Mouse (Mus musculus): Measurements from ENCODE around the gene Pold1. TPM values are rescaled to one million over a fixed set of nuclear protein-coding genes. Genes with fewer than 3 reads are reported as not detected.

Pold1 gene
- polyA plus RNA-seq, 1 experiment from 2014 or later: 9.4 TPM

DNA sequence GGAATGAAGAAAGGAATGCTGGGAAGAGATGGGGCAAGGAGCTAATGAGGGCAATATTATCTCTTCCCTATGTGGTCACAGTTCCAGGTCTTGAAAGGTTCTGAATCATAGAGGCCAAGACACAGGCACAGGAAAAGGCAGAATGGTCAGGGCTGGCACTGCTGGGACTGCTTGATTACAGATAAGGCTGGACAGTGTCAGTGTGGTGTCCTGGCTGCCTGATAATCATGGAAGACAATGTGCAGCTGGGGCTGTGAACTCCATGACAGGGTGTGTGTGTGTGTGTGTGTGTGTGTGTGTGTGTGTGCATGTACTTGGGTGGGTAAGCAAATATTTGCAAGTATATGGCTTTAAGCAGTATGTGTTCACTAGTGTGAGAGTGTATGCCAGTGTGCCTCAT is 41.2 kb downstream of the Pold1 start:
- no peak overlapping the region for H3K27ac ChIP-seq (ENCODE audit: low read depth, low read length)
- H3K36me3 ChIP-seq (ENCODE audit: control insufficient read depth, insufficient read depth, low read length): no peaks in the 10 kb centered on the region
- no peaks in the 10 kb centered on the region for H3K4me1 ChIP-seq (ENCODE audit: control insufficient read depth, insufficient read depth, low read length)
- no peaks in the 10 kb centered on the region for H3K9me3 ChIP-seq (ENCODE audit: control insufficient read depth, low read length)
- no peaks in the 10 kb centered on the region for H3K27me3 ChIP-seq (ENCODE audit: control insufficient read depth, insufficient read depth, low read length)
- no peak for ATAC-seq (ENCODE audit: low read depth)
- H3K9ac ChIP-seq (replicated peaks; ENCODE audit: low read depth, low read length): no peak overlapping the region
- no peak overlapping the region for H3K4me2 ChIP-seq (ENCODE audit: low read depth, low read length)
- no peak overlapping the region for H3K4me3 ChIP-seq (ENCODE audit: low read depth, low read length)

DNA sequence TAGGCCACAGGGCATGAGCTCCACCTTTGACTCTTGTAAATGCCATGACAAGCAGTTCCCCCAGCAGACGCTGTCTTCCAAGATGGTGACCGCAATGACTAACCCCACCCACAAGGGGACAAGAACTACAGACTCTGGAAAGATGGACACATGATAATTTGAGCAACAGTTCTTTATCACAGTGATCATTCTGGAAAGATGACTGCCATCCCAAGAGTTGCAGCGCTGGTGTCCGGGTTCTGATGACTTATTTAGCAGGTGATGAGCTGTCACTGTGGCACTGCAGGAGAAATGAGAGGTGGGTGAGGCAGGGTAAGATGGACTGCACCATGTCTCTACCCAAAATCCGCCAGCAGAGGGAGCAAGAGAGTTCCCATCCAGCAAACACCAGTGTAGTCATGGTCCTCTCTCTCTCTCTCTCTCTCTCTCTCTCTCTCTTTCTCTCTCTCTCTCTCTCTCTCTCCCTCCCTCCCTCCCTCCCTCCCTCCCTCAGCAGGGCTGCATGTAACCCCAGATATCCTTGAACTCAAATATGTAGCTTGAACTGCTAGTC is 47.0 kb downstream of the Pold1 start:
- Histone ChIP-seq H3K27me3 (ENCODE audit: control insufficient read depth, insufficient read depth, low read length) (no peaks in the 10 kb centered on the region), H3K27ac (ENCODE audit: low read depth, low read length) (no peak overlapping the region), H3K4me2 (ENCODE audit: low read depth, low read length) (no peak overlapping the region), H3K9me3 (ENCODE audit: control insufficient read depth, low read length) (no peaks in the 10 kb centered on the region), H3K4me1 (ENCODE audit: control insufficient read depth, insufficient read depth, low read length) (no peaks in the 10 kb centered on the region), H3K36me3 (ENCODE audit: control insufficient read depth, insufficient read depth, low read length) (no peaks in the 10 kb centered on the region), H3K4me3 (ENCODE audit: low read depth, low read length) (no peak overlapping the region), H3K9ac (replicated peaks; ENCODE audit: low read depth, low read length) (no peak overlapping the region)
- peak; percentile 58; the same call in 1 of the 2 replicates for ATAC-seq (ENCODE audit: low read depth)
- WGBS: 38% methylated on average over 5 of the region's 5 CpGs

DNA sequence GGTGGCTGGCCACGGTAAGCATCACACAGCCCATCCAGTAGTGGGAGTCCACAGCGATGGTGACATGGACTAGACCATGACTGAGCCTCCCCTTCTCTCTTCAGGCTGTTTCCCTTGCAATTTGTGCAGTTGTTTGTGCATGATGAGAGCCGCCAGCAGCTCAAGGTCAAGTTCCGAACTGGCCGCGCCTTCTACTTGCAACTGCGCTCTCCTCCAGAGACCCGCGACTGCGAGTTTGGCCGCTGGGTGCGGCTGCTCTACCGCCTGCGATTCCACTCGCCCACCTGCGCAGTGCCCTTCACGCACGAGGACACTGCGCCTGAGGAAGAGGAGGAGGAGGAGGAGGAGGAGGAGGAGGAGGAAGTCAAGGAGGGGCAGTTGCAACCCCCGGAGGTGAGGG is 48.6 kb downstream of the Pold1 start:
- Histone ChIP-seq H3K4me1 (ENCODE audit: control insufficient read depth, insufficient read depth, low read length) (peaks cover 6% of the 10 kb centered on the region; the same call in 1 of the 2 replicates), H3K27me3 (ENCODE audit: control insufficient read depth, insufficient read depth, low read length) (no peaks in the 10 kb centered on the region), H3K9ac (replicated peaks; ENCODE audit: low read depth, low read length) (no peak overlapping the region), H3K27ac (ENCODE audit: low read depth, low read length) (no peak overlapping the region), H3K9me3 (ENCODE audit: control insufficient read depth, low read length) (no peaks in the 10 kb centered on the region), H3K4me3 (ENCODE audit: low read depth, low read length) (no peak overlapping the region), H3K36me3 (ENCODE audit: control insufficient read depth, insufficient read depth, low read length) (no peaks in the 10 kb centered on the region), H3K4me2 (ENCODE audit: low read depth, low read length) (no peak overlapping the region)
- 66% methylated on average over 19 of the region's 20 CpGs for WGBS
- ATAC-seq (ENCODE audit: low read depth): no peak

DNA sequence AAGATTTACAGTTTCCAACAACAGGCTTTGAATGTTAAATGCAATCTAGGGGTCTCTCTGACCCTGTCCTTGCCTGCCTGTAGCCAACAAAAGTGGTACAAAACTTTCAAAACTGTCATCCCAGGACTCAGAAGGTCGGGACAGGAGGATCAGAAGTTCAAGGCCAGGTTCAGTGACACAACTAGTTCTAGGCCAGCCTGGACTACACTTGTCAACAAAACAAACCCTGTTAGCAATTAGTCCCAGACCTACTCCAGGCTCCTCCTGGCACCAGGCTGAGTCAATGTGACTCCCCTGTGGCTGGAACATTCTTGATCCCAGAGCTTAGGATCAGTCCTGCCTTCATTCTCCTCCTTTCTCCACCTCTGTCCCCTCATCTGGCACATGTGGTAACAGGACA is 49.7 kb downstream of the Pold1 start:
- H3K4me3 ChIP-seq (ENCODE audit: low read depth, low read length): no peak overlapping the region
- H3K9me3 ChIP-seq (ENCODE audit: control insufficient read depth, low read length): no peaks in the 10 kb centered on the region
- no peaks in the 10 kb centered on the region for H3K36me3 ChIP-seq (ENCODE audit: control insufficient read depth, insufficient read depth, low read length)
- H3K27me3 ChIP-seq (ENCODE audit: control insufficient read depth, insufficient read depth, low read length): no peaks in the 10 kb centered on the region
- WGBS: 81% methylated on average over 1 of the region's 1 CpGs
- peaks cover 6% of the 10 kb centered on the region; the same call in 1 of the 2 replicates for H3K4me1 ChIP-seq (ENCODE audit: control insufficient read depth, insufficient read depth, low read length)
- H3K27ac ChIP-seq (ENCODE audit: low read depth, low read length): no peak overlapping the region
- H3K9ac ChIP-seq (replicated peaks; ENCODE audit: low read depth, low read length): no peak overlapping the region
- no peak for ATAC-seq (ENCODE audit: low read depth)
- no peak overlapping the region for H3K4me2 ChIP-seq (ENCODE audit: low read depth, low read length)

DNA sequence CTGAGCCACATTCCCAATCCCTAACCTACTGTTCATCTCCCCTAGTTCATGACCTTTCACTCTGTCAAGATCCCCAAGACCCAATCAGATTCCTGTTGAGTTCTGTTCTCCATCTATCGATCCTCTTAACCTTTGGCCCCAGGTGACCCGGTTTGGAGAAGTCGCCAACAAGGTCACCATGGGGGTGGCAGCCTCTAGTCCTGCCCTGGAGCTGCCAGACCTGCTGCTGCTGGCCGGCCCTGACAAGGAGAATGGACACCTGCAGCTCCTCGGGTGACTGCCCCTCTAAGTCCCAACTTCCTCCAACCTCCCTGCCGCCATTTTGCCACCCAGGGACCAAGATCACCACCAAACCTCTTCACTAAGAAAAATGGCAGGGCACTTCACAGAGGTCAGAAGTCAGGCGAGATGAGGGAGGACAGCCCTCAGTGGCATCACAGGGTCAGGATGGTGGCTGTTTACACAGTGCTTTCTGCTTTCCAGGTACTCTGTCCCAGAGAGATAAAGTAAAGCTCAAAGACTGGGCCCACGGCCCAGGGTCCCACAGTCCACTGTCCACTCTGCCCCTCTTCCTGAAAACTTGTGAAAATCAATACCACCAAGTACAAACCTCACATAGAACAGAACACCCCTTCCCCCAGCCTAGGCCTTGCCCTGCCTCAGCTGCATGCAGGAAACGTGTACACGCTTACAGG is 51.1 kb downstream of the Pold1 start:
- Histone ChIP-seq H3K4me3 (ENCODE audit: low read depth, low read length) (peak overlapping the region; percentile 77), H3K9me3 (ENCODE audit: control insufficient read depth, low read length) (no peaks in the 10 kb centered on the region), H3K9ac (replicated peaks; ENCODE audit: low read depth, low read length) (peak overlapping the region; percentile 89; the same call in 1 of the 2 replicates), H3K4me1 (ENCODE audit: control insufficient read depth, insufficient read depth, low read length) (peaks cover 6% of the 10 kb centered on the region; the same call in 1 of the 2 replicates), H3K4me2 (ENCODE audit: low read depth, low read length) (peak overlapping the region; percentile 76), H3K27ac (ENCODE audit: low read depth, low read length) (no peak overlapping the region; the same call in 1 of the 2 replicates), H3K36me3 (ENCODE audit: control insufficient read depth, insufficient read depth, low read length) (no peaks in the 10 kb centered on the region), H3K27me3 (ENCODE audit: control insufficient read depth, insufficient read depth, low read length) (no peaks in the 10 kb centered on the region)
- WGBS: 87% methylated on average over 10 of the region's 10 CpGs
- no peak for ATAC-seq (ENCODE audit: low read depth)

DNA sequence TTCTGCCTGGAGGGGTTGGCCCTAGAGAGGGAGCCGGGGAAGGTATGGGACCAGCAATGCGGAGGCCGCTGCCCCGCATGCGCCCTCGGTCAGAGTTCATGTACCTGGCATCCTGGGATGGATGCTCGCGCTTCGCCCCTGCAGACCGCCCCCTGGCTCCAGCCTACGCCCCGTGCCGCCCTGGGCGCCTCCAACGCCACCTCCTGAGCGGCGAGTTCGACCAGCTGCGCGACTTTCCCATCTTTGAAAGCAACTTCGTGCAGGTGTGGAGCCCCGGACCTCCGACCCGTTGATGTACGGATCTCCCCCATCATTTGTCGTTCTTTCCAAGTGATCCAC is 51.9 kb downstream of the Pold1 start:
- Histone ChIP-seq H3K4me1 (ENCODE audit: control insufficient read depth, insufficient read depth, low read length) (peaks cover 6% of the 10 kb centered on the region; the same call in 1 of the 2 replicates), H3K27me3 (ENCODE audit: control insufficient read depth, insufficient read depth, low read length) (no peaks in the 10 kb centered on the region)
- under 1% methylated on average over 24 of the region's 26 CpGs for WGBS

DNA sequence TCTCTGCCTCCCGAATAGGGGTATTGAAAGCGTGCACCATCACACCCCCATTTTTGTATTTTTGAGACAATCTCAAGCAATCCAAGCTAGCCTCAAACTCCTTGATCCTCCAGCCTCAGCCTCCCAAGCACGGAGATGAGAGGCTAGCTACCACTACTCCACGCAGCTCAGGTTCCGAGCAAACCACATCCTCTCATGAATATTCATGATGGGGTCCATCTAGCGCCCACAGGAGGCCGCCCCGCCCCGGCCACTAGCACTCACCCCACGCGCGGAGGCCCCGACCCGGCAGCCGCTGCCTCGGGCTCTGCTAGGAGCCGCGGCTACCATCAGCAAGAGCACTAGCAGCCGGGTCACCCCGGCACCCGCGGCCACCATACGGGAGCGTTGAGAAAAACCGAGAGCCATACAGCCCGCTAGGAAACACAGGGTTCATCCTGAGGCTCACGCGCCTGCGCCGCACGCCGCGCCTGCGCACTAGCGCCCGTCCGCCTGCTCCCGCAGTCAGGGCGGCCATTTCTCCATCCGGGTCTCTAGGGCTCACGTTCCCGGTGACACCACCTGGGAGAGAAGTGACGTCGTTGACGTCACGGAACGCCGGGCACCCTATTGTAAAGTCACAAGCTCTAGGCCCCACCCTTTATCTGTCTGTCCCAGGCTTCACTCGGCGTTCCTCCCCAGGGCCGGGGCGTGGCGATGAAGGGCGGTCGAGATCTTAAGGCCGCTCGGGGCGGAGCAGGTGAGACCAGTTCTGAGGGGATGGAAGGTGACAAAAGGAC is 52.5 kb downstream of the Pold1 start, which contains the start of the genes Emc10 and Fam71e1:
Emc10 (minus strand) TSS at position 538 of the 779 bp plus-strand sequence.
Fam71e1 (plus strand) TSS at position 590 of the 779 bp plus-strand sequence.
- Histone ChIP-seq H3K36me3 (ENCODE audit: control insufficient read depth, insufficient read depth, low read length) (peaks cover 12% of the 10 kb centered on the region), H3K27ac (ENCODE audit: low read depth, low read length) (peak within 1 kb of the TSS; percentile 95), H3K4me2 (ENCODE audit: low read depth, low read length) (peak within 1 kb of the TSS; percentile 76), H3K4me3 (ENCODE audit: low read depth, low read length) (peak within 1 kb of the TSS; percentile 77), H3K9ac (replicated peaks; ENCODE audit: low read depth, low read length) (peak within 1 kb of the TSS; percentile 89), H3K9me3 (ENCODE audit: control insufficient read depth, low read length) (no peaks in the 10 kb centered on the region), H3K4me1 (ENCODE audit: control insufficient read depth, insufficient read depth, low read length) (peaks cover 6% of the 10 kb centered on the region; the same call in 1 of the 2 replicates), H3K27me3 (ENCODE audit: control insufficient read depth, insufficient read depth, low read length) (no peaks in the 10 kb centered on the region)
- WGBS: under 1% methylated on average over 58 of the region's 58 CpGs
- ATAC-seq (ENCODE audit: low read depth): peak; percentile 96

More for the DNA sequence above, 51.9 kb downstream of the Pold1 start:
- no peaks in the 10 kb centered on the region for H3K9me3 ChIP-seq (ENCODE audit: control insufficient read depth, low read length)
- peaks cover 7% of the 10 kb centered on the region; the same call in 1 of the 2 replicates for H3K36me3 ChIP-seq (ENCODE audit: control insufficient read depth, insufficient read depth, low read length)
- H3K4me2 ChIP-seq (ENCODE audit: low read depth, low read length): peak overlapping the region; percentile 76
- H3K9ac ChIP-seq (replicated peaks; ENCODE audit: low read depth, low read length): peak overlapping the region; percentile 89
- H3K27ac ChIP-seq (ENCODE audit: low read depth, low read length): peak overlapping the region; percentile 95
- ATAC-seq (ENCODE audit: low read depth): no peak; the same call in 1 of the 2 replicates
- H3K4me3 ChIP-seq (ENCODE audit: low read depth, low read length): peak overlapping the region; percentile 77

DNA sequence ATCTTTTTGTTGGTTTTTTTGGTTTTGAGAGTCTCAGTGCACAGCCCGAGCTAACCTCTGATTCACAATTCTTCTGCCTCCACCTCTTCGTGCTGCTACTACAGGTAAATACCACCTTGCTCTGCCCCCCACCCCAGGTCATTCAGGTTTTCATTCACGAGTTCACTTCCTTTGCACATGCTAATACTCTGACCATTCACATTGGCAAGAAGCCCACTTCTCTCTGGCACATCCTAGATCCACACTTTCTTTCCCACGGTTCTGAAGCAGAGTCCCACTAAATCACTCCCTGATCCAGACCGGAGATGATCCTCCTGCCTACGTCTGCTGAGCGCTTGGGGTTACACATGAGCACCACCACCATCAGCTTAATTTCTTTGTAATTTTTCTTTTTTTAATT is 53.6 kb downstream of the Pold1 start:
- H3K27me3 ChIP-seq (ENCODE audit: control insufficient read depth, insufficient read depth, low read length): no peaks in the 10 kb centered on the region
- no peak for ATAC-seq (ENCODE audit: low read depth)
- no peaks in the 10 kb centered on the region for H3K9me3 ChIP-seq (ENCODE audit: control insufficient read depth, low read length)
- H3K4me1 ChIP-seq (ENCODE audit: control insufficient read depth, insufficient read depth, low read length): peaks cover 6% of the 10 kb centered on the region; the same call in 1 of the 2 replicates
- H3K9ac ChIP-seq (replicated peaks; ENCODE audit: low read depth, low read length): peak overlapping the region; percentile 89
- peak overlapping the region; percentile 77 for H3K4me3 ChIP-seq (ENCODE audit: low read depth, low read length)
- WGBS: 72% methylated on average over 7 of the region's 7 CpGs
- peak overlapping the region; percentile 76 for H3K4me2 ChIP-seq (ENCODE audit: low read depth, low read length)
- H3K27ac ChIP-seq (ENCODE audit: low read depth, low read length): no peak overlapping the region
- H3K36me3 ChIP-seq (ENCODE audit: control insufficient read depth, insufficient read depth, low read length): peaks cover 23% of the 10 kb centered on the region

Data from neural tube, embryonic 14.5 days (tissue).